Mouse (Mus musculus) naive thymus-derived CD4-positive, alpha-beta T cell, adult 2 months (primary cell): Measurements from ENCODE around the gene Olfr303.
"Not testable (repeated sequence)": the region's sequence is repeated elsewhere in the genome, so short reads cannot be mapped to it uniquely, and the experiment has no call there.

Experiments
- DNase-seq: peaks from one replicate; pipeline ENCODE4 v3.0.0-alpha.2; 2011; ENCODE audit warnings: low read depth

Gene Olfr303

DNA sequence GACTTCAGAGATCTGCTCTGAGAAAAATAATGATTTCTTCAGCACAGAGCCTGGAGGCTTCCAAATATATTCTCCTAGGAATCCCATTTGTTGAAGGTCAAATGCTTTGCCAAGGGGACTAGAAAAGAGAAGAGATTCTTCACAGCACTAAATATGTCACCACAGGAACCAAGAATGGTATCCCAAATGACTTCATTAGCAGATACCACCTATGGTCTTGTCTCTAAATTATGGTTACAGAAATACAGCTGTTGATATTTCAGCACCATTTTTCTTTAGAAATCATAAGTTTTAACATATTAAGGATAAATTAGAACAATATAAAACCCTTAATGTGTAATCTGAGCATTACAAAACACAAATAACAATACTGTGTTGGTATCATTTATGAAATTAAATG lies at the start of gene Olfr303:
Olfr303 (minus strand) TSS at position 101 of the 400 bp plus-strand sequence.
- DNase-seq = no peak

DNA sequence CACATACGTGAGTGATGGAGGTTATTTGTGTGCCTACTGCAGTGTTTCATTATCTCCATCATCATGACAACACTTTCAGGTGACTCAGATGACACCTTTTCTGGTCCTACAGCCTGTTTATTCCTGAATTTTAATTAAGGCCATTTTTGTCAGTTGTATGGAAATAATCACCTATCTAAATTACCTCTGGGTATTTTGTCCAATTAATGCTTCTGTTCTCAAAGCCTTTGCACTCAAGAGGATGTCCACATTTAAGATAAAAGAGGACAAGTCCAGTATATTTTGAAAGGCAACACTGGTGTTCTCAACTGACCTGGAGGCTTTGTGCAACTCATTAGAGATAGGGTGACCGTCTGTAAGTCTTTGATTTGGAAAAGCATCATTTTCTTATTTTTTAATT lies 6.0 kb upstream of the Olfr303 start, which contains the start of gene Olfr301:
Olfr301 (plus strand) TSS at position 301 of the 400 bp plus-strand sequence.
- no peak for DNase-seq

DNA sequence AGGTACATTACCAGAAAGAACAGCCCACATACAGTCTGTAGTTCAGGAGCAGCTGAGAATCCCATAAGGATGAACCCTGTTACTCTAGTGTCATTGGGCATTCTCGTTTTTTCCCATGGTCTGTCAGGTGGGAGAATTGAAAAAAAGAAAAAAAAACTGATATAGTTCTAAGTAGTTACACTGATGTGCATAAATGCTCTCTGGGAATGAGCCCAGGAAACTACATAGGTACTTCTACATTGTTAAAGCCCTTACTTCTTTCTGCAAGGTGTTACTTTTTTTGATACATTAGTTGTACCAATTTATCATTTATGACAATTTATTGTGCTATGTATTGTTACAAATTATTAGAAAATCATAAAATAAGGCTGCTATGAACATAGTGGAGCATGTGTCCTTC lies 11.0 kb downstream of the Olfr303 start, which contains the start of gene Olfr304:
Olfr304 (minus strand) TSS at position 101 of the 400 bp plus-strand sequence.
- DNase-seq = no peak

DNA sequence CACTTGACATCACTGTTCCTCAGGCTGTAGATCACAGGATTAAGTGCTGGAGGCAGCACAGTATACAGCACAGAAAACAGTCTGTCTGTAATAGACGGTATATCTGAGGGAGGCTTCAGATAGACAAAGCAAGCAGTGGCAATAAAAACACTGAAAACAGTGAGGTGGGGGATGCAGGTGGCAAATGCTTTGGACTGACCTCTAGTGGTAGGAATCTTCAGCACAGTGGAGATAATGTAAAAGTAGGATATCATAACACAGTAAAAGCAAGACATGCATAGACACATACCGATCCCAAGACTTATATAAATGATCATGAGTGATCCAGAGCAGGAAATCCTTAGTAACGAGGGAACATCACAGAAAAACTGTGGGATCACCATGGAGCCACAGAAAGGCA lies 11.8 kb downstream of the Olfr303 start:
- DNase-seq = no peak

DNA sequence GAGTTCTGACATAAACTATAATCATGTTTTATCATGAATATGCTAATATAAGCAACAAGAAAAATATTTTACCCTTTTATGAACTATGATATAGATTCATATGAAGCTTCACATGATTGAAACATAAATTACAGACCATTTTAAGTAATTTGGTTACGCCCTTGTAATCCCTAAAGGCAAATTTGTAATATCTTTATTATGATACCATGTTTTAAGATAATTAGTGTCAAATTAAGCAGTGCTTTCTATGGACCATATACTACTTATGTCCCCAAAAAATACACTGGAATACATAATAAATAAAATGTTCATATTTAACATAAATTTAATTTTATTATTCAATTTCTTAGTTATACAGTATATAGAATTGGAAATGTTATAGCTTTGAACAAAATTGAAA lies 30.8 kb downstream of the Olfr303 start, which contains the start of gene Olfr305:
Olfr305 (minus strand) TSS at position 101 of the 400 bp plus-strand sequence.
- DNase-seq = no peak

DNA sequence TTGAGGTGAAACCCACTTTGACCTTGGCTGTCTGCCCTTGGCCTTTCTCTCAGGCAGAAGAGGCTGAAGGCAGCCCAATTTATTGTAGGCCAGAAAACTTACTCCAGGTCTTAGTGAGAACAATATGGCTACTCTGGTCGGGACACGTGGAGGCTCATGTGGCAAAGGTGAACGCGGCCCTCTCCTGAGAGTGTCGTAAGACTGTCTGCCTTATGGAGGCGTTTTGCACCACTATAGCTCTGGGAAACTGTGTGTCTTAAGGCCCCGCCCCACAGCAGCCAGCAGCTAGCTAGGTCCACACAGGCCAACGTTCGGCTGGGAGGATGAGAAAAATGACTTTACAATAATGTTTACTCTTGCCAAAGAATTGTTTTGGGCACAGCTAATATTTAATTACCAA lies 51.3 kb downstream of the Olfr303 start:
- not testable (repeated sequence) for DNase-seq

DNA sequence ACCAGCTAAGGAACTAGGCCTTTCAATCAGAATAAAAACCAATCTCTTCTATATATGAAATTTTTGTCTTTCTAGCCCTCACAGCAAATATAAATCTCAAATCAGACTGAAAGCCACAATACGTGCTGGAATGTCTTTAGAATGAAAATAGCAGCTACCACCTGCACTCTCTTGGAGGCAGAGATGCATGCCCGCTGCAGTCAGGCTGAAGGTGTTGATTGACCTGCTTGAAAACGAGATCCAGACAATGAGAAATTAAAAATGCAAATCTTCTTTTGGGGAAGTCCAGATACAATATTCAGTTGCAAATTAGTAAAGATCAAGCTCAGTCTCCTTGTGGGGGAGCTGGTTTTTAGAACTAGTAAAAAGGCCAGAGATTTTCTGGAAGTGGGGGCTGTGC lies 53.3 kb downstream of the Olfr303 start:
- DNase-seq = no peak

DNA sequence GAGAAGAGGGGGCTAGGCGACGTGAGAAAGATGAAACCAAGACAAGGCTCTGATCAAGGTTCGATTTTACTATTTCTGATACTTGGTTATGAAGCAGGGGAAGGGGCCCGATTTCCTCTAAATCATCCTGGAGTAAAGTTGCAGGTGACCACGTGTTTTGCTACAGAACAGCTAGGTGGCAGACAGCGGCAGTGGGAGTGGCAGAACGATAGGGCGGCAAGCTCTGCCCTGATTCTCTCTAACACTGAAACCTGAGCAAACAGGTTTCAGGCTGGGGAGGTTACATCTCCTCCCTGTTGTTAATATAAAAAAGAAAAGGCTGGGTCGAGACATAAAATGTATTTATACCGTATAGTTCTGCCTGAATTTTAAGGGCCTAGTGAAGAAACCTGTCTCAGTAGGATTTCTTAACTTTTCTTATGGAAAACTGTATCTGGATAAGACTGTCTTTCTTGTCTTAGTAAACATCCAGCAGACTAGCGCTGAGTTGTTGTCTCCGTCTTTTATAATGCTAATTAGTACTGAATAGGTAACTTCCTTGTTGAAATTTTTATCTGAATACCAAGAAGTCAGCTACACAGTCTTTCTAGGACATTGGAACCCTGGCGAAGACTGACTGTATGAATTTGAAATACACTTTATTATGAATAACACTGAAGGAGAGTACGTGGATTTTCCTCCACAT lies 54.6 kb downstream of the Olfr303 start:
- DNase-seq = no peak
